Mouse (Mus musculus) thymus, adult 2 months (tissue): ENCODE measurements around the gene Hibadh.

Source experiments
- CTCF ChIP-seq: fragments of 200-500 bp; IDR thresholded peaks from 2 replicates; pipeline ENCODE4 v1.5.1; 2012; ENCODE audit warnings: mild to moderate bottlenecking, control low read depth, low read length, moderate library complexity, borderline replicate concordance; ENCODE audit not compliant: control insufficient read depth, poor library complexity, insufficient read depth; ENCODE audit errors: extremely low read depth
- POLR2A ChIP-seq: fragments of 200-500 bp; IDR thresholded peaks from 2 replicates; pipeline ENCODE4 v1.6.1; 2012; ENCODE audit warnings: mild to moderate bottlenecking, low read length, control low read depth, moderate library complexity; ENCODE audit not compliant: control insufficient read depth, poor library complexity, insufficient read depth; ENCODE audit errors: extremely low read depth

DNA sequence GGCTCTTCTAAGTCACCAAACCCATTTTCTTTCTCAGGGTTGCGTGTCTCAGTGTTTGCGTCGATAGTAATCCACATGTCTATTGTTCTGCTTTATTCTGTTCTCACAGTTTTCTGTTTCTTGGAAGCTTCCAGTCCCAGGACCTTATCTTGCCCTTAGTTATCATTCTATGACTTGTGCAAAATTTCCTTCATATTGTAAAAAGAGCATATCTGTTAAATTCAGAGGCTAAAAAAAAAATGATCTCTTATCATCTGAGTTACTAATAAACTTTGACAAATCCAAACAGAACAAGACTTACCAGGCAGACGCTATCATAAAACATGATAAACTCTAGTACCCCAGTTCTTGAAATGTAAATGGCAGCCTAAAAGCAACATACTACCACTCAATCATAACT is 11.0 kb downstream of the Hibadh start:
- TF ChIP-seq CTCF = no peak
- TF ChIP-seq POLR2A = no peak
